Mouse (Mus musculus): ENCODE data around the gene Slc22a5.
A peak's percentile ranks its signal among the peaks of the same experiment; 100 is the strongest.

- TF ChIP-seq EP300 (IDR thresholded peaks at IDR 0.05) (no peak), CTCF (IDR thresholded peaks at IDR 0.05) (peak; percentile 51)
These were observed 16.8 kb downstream of the Slc22a5 start for GRCm38 (mm10) chr11:53874706-53875105.
